Mouse (Mus musculus) thymus, postnatal 36 days (tissue): ENCODE measurements around the gene Hist1h3e.
"Not testable (repeated sequence)": the region's sequence is repeated elsewhere in the genome, so short reads cannot be mapped to it uniquely, and the experiment has no call there.

Experiments
- DNase-seq, 2 experiments: peaks; one replicate each; pipeline ENCODE4 v3.0.0; 2022; ENCODE audit warnings: mixed read lengths in 2 of 2

Gene Hist1h3e

DNA sequence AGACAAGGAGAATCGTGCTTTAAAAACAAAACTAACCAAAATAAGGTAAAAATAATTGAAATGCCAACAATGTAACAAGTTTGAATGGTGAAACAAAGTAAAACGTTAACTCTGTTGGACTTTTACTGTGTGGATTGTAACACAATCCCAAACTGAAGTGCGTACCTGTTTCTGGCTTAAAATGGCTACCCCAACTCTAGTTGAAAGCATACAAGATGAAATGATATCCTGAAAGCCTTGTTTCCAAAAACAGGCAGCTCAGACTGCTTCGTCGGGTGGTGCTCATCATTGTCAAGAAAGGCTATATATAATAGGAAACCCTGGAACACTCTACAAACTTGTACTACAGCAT is 662 bp downstream of the Hist1h3e start:
- DNase-seq: not testable (repeated sequence)

DNA sequence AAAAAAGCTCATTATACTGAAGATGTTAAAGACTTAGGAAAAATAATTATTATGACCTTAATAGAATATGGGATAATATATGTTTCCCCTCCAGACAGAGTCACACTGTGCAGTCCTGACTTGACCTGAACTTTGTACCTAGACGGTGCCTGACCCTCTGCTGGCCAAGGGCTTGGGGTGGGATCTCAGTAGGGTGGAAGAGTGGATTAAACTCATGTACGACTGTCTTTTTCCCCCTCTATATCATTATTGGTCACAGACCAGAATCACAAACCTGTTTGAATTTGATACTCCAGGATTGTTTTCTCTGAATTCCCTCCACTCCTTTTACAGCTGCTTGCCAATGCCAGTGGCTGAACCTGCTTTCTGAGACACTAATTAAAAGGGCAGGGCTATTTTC is 1.5 kb downstream of the Hist1h3e start:
- not testable (repeated sequence) for DNase-seq

DNA sequence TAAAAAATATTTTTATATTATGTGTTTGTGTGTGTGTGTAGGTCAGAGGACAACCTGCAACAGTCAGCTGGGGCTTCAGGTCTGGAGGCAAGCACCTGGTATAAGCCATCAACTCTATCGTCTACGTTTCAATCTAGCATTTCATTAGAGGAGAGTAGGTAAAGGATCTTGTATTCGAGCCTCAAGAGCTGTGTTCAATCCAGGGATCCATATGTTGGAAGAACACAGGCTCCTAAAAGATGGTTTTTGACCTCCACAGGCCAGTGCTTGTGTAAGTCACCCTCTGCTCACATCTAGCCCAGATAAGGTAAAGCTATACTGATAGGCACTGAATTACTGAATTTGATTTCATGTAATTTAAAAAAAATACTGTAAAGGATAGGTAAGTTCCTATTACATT is 5.3 kb downstream of the Hist1h3e start:
- no peak for DNase-seq

DNA sequence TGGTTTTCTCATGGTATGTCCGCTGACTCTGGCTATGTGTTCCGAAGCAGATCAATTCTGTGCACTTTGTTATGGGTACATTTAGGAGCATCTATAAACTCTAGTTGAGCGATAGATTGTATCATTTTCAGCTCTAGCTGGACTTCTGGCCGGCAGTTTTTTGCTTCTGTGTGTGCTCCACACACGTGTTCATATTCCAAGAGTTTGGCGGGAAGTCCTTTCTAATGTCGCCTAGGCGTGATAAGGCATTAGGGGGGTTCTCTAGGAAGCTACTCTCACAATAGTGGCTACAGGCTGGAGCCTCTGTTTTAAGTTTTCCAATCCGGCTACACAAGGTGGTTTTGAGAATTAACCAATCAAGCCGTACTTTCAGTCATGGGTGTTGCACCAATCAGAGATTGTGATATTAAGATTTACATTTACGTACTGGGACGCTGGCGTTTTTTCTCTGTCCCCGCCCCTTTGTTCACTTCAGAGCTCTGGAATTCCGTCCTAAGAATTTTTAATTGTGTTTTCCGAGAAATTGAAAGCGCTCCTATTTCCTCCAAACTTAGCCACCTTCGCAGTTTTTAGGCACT is 6.2 kb downstream of the Hist1h3e start:
- DNase-seq: peak; percentile 54 to 59

DNA sequence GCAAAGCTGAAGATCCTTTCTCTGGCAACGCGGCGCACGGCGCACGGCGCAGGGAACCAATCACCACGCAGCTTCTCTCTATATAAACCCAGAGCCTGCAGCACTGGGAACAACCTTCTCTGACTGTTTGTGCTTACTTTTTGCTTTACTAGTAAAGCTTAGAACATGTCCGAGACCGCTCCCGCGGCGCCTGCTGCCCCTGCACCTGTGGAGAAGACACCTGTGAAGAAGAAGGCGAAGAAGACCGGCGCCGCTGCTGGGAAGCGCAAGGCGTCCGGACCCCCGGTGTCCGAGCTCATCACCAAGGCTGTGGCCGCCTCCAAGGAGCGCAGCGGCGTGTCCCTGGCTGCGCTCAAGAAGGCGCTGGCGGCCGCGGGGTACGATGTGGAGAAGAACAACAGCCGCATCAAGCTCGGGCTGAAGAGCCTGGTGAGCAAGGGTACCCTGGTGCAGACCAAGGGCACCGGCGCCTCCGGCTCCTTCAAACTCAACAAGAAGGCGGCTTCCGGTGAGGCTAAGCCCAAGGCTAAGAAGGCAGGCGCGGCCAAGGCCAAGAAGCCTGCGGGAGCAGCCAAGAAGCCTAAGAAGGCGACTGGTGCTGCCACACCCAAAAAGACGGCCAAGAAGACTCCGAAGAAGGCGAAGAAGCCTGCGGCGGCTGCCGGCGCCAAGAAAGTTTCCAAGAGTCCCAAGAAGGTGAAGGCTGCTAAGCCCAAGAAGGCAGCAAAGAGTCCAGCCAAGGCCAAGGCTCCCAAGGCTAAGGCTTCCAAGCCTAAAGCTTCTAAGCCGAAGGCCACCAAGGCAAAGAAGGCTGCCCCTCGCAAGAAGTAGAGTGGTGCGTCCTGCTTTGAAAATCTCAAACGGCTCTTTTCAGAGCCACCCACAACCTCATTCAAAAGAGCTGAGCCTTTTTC is 7.0 kb downstream of the Hist1h3e start:
- DNase-seq: peak; percentile 87 to 93

DNA sequence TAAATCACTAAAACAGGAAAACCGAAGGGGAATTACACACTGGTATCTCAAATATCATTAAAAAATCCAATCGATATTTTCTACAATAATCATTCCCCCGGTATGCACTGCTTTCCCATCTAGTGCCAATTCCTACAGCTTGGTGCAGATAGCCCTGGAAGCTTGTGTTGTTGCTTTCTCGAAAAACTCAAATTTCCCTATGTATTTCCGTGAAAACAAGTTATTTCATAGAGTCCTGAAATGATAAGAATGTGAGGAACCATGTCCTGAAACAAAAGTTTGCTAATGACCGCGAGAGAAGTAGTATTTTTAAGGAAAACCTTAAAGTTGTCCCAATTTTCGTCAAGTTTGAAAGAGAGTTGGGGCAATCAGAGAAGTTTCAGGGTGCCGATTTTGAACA is 7.8 kb downstream of the Hist1h3e start:
- DNase-seq: no peak

DNA sequence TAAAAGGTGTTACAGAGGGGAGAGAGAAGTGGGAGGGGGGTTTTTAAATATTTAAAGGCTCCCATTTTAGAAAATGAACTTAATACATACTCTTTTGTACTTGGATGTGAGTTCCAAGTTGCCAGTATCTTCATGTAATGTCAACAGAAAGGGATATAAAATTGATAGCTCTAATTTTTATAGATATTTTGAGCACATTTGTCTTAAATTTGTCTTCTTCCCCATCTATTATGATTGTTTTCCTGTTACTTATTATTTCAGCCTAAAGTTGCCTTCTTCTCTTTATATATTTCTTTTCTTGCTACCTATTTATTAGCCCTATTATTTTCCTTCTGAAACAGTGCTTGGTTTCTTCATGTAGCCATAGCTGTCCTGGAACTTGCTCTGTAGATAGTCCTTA is 9.2 kb downstream of the Hist1h3e start, which contains the start of gene Hist1h1d:
Gene Hist1h1d (plus strand): TSS at position 301 of the 400 bp plus-strand sequence.
- DNase-seq: no peak

DNA sequence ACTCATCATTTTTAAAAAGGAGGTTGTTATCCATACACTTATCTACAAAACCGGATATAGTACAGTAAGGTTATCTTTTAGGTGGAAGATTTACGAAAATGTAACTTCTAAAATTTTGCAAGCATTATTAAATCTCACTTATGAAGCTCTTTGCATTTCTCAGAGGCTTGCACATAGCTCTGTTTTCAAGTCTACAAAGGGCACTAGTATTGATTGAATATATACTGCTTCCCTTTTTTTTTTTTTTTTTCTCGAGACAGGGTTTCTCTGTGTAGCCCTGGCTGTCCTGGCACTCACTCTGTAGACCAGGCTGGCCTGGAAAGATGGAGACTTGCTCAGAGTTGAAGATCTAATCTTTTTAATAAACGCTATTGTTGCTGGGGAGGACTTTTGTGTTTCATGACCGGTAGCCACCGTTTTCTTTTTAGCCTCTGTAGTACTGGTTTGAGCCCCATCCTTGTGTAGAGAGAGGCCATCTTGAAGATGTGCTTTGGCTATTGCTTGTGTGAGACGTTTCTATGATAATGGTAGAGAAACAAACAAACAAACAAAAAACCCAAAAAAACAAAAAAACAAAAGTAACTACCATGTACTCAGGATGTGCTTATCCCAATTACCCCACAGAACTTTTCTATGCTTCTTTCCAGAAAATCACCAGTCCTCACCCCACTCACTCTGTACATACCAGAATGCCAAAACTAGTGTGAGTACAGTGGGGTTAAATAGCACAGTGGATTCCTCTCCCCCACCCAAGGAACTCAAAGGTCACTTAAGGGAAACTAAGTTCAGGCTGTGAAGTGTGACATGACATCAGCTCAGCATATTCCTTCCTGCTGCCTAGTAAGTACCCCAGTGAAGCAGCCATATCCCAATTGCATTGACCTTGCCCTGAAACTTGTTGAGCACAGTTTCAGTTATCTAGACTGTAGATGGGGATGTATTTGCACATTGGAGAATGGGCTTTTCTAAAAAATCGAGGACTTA is 9.9 kb downstream of the Hist1h3e start:
- DNase-seq: no peak

DNA sequence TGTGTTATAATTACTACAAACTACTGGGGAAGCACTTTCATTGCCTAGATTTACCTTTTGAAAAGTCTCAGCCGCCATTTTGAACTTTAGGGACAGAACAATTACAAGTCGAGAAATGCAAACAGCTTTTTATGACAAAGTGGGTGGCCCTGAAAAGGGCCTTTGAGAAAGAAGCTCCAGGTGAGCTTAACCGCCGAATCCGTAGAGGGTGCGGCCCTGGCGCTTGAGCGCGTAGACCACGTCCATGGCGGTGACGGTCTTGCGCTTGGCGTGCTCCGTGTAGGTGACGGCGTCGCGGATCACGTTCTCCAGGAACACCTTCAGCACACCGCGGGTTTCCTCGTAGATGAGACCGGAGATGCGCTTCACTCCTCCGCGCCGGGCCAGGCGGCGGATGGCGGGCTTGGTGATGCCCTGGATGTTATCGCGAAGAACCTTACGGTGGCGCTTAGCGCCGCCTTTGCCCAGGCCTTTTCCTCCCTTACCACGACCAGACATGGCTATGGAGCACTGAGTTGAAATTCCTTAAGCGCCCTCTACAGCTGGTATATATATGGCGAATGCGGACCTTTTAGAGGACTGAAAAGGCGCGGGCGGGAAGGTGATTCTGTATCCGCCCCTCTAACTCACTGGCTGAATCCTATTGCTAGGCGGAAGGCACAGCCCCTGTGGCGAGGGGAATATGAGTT is 10.9 kb downstream of the Hist1h3e start, which contains the start of gene Hist1h4f:
Gene Hist1h4f (minus strand): TSS at position 503 of the 689 bp plus-strand sequence.
- DNase-seq: peak; percentile 84 to 88

DNA sequence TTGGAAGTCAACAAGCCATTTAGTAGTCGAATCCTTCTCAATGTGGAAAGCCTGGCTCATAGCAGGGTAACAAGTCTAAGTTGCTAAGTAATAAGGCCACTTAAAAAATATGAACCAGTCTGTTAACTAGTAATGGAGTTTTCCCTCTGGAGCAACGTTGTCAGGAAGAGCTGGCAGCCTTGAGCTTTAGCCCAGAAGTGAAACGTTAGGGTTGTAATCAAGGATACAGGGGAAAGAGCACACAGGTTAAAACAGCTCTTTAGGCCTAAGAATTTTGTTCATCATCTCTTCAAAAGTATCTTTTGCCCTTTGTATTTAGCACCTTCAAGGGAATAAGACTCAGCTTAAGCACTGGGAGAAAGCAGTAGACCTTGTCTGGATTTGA is 11.4 kb downstream of the Hist1h3e start:
- no peak for DNase-seq

DNA sequence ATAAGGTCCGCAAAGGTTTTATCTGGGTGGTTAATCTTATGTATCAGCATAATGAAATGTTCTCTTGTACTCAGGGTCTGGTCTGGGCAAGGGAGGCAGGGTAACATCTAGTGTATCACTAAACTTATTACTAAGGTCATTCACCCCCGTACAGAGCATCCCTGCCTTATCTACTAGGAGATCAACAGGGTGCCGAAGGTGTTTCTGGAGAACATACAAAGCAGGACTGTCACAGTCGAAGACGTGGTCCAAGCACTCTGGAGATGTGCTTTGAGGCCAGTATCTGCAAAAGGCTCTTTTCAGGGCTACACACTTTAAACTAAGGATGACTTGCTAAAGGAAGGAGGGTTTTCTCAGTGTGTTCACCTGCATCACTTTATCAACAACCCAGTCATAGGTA is 15.5 kb downstream of the Hist1h3e start:
- no peak for DNase-seq

DNA sequence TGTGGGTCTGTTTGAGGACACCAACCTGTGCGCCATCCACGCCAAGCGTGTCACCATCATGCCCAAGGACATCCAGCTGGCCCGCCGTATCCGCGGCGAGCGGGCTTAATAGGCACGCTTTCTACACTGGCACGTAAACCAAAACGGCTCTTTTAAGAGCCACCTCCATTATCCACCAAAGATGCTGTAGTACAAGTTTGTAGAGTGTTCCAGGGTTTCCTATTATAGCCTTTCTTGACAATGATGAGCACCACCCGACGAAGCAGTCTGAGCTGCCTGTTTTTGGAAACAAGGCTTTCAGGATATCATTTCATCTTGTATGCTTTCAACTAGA is 17.4 kb downstream of the Hist1h3e start:
- not testable (repeated sequence) for DNase-seq

DNA sequence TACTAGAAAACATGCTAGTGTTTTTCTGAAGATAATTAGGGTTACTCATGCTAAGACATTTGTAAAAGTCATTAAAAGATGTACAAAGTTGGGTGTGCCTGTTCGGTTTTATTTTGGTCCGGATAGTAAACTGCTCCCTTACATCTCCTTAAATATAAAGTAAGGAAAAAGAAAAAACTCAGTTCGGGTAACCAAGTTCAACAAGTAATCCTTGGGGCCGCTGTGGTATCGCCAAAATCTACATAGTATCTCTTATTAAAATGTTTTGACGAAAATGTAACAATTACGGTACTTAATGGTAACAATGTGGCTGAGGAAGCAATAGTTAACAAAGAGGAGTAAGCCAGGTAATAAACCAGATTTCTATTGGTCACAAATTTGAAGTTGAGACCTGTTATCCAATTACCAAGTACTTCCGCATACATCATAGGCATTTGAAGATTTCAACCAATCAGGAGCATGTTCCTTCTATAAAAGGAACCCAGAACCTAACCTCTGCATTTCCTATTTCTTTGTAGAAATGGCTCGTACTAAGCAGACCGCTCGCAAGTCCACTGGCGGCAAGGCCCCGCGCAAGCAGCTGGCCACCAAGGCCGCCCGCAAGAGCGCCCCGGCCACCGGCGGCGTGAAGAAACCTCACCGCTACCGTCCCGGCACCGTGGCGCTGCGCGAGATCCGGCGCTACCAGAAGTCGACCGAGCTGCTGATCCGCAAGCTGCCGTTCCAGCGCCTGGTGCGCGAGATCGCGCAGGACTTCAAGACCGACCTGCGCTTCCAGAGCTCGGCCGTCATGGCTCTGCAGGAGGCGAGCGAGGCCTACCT is 18.0 kb downstream of the Hist1h3e start, which contains the start of gene Hist1h3f:
Gene Hist1h3f (plus strand): TSS at position 88 of the 822 bp plus-strand sequence.
- DNase-seq: peak; percentile 74 to 78

DNA sequence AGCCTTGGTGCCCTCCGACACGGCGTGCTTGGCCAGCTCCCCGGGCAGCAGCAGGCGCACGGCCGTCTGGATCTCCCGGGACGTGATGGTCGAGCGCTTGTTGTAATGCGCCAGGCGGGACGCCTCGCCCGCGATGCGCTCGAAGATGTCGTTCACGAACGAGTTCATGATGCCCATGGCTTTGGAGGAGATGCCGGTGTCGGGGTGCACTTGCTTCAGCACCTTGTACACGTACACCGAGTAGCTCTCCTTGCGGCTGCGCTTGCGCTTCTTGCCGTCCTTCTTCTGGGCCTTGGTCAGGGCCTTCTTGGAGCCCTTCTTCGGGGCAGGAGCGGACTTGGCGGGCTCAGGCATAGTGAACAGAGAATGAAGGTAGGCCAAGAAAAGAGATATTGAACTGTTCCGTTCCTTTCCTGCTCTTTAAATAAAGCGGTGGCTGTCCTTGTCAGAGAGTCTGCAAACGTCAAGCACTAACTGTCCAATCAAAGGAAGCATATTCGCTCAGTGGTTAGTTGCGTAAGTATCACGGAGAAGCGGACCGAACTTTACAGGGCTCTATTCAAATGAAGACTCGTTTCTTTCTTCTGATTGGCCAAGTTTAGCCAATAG is 19.1 kb downstream of the Hist1h3e start, which contains the start of gene Hist1h2bh:
Gene Hist1h2bh (minus strand): TSS at position 394 of the 609 bp plus-strand sequence.
- DNase-seq: peak; percentile 70 to 72

DNA sequence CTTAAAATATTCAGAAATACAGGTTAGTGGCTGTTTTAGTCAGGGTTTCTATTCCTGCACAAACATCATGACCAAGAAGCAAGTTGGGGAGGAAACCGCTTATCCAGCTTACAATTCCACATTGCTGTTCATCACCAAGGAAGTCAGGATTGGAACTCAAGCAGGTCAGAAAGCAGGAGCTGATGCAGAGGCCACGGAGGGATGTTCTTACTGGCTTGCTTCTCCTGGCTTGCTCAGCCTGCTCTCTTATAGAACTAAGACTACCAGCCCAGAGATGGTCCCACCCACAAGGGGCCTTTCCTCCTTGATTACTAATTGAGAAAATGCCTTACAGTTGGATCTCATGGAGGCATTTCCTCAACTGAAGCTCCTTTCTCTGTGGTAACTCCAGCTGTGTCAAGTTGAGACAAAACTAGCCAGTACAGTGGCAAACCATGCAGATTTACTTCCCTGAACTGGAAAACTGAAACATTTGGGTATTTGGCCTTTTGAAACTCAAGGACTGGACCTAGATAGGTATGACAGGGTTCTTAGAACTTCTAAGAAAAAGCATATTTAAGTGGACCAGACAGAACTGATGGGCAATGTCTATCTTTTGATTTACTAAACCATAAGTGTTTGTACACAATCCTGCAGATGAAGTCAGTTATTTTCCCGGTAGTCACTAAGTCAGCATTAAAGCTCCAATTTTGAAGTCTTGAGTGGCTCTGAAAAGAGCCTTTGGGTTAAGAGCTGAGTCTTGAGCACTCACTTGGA is 19.8 kb downstream of the Hist1h3e start:
- DNase-seq: not testable (repeated sequence)

DNA sequence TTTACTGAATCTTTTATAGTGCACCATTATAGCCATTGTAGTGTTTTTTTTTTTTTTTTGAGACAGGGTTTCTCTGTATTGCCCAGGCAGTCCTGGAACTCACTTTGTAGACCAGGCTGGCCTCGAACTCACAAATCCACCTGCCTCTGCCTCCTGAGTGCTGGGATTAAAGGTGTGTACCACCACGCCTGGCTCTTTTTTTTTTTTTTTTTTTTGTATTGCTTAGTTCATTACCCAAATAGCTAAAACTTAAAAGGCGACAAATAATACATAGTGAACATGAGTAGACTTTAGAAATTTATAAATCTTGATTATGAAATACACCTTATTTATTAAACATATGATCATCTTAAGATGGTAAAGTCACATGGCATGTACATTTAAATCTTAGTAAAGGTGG is 20.7 kb downstream of the Hist1h3e start:
- DNase-seq: no peak

DNA sequence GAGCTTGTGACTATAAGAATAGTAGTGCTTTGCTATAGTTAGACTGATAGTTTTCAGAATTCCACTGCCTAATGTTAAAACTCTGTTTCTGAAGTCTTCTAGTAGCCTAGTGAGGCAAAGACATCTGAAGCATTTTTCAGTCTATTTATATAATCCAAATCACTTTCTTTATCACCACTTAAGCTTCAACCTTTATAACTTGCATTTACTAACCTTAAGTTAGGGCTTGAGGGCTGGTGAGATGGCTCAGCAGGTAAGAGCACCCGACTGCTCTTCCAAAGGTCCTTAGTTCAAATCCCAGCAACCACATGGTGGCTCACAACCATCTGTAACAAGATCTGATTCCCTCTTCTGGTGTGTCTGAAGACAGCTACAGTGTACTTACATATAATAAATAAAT is 22.3 kb downstream of the Hist1h3e start:
- DNase-seq: not testable (repeated sequence)

DNA sequence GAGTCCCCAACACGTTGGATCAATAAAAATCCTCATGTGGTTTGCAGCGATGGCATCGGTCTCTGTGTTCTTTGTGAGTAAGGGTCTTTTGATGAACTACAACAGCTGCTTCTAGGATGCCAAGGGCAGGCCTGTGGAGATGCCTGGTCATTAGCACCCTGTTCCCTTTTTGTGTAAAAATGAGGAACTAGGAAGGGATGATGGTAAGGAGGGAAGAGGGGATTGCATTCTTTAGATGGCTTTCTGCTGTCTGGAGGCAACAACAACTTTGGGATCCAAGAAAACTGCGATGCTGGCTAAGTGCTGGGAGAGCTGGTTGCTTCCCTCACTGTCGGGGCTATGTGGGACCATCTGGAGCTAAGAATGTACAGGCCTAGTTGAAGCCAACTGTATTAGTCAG is 23.9 kb downstream of the Hist1h3e start:
- no peak for DNase-seq

DNA sequence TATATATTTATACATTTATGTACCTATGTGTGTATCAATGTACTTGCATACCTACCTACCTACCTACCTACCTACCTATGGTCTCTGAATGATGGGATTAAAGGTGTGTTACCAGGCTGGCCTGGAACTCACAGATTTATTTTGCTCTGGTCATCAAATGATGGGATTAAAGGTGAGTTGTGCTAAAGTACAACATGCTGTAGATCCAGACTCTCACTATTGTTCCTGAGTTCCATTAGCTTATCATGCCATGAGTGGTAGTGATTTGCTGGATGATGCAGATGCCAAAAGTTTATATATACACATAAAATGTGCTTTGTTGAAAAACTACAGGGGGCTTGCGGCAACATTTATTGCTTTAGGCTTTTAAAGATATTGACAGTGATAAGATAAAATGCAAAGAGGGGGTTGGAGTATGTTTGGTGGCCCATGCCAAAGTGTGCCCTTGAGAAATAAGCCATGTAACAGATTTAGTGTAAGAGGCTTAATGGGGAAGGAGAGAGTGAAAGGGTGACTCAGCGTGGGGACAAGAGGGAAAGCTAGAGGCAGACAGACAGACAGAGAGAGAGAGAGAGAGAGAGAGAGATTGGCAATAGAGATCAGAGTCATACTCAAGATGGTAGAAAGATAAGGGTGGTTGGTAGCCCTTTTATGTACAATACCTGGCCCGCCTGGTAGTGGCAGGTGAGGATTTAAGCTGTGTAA is 25.0 kb downstream of the Hist1h3e start:
- DNase-seq: no peak
